Mouse (Mus musculus) kidney, adult 2 months (tissue): ENCODE measurements around the gene Gm10638.

Source experiments
- CTCF ChIP-seq: fragments of 200-500 bp; conservative IDR thresholded peaks from 2 replicates; pipeline ENCODE4 v1.5.1; 2011; ENCODE audit warnings: low read depth, mild to moderate bottlenecking, control low read depth, low read length, moderate library complexity, mixed read lengths; ENCODE audit not compliant: insufficient read depth, insufficient read length
- POLR2A ChIP-seq: fragments of 200-500 bp; IDR thresholded peaks from one replicate; pipeline ENCODE4 v1.6.1; 2011; ENCODE audit warnings: low read depth, low read length, control low read depth

- no peak for TF ChIP-seq POLR2A
- TF ChIP-seq CTCF = no peak
Observed at GRCm38 (mm10) chr8:86746511-86746910, 1.0 kb downstream of the Gm10638 start.
